Mouse (Mus musculus) megakaryocyte, embryonic 14.5 days (primary cell): ENCODE measurements around the gene Pcbp2.

Experiments used
- FLI1 ChIP-seq: IDR thresholded peaks from 2 replicates; pipeline ENCODE4 v1.6.1; 2012; ENCODE audit warnings: low read length, inconsistent platforms, mixed read lengths
- GATA1 ChIP-seq: IDR thresholded peaks from 3 replicates; pipeline ENCODE4 v1.6.1; 2012; ENCODE audit warnings: mixed read lengths, low read length, inconsistent platforms, borderline replicate concordance

- TF ChIP-seq GATA1, result no peak
- TF ChIP-seq FLI1, result no peak
Measured at GRCm38 (mm10) chr15:102463666-102464065, 6.7 kb upstream of the Pcbp2 start.
